9 mouse cellular contexts compared by ENCODE assay signal in the genomic region with DNA sequence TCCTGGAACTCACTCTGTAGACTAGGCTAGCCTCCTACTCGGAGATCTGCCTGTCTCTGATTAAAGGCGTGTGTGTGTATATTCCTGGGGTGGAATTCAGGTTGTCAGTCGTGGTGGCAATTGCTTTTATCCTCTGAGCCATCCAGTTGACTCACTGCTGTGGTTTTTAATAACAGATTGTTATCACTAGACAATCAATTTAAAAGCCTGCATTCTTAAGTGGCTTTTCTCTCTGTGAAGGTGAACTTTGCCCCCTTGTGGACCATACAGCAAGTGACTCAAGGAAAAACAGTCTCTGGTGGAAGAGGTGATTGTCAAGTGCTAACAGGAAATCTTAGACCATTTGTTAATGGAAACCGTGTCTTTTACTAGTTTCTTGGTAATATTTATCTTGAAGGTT. TPM values are rescaled to one million over a fixed set of nuclear protein-coding genes. Genes with fewer than 3 reads are reported as not detected.
DNase-seq lines count a peak whose midpoint lies in the region; ATAC-seq and TF ChIP-seq lines count a peak whose summit lies in the region.
"Had no signal": no experiment of that assay in that cellular context is flagged by ENCODE, and none has a peak within 500 bp of the region (broad histone marks: within the 10 kb centered on the region; RNA-seq: fewer than 3 reads in every experiment).

No protein-coding gene starts in this region.

- POLR2A ChIA-PET in Patski (lab: Charles Lee), result interaction anchor here (1.2 kb wide), 1 partner anchor 8 kb away, joined by 3 read pairs; a partner anchor contains a TSS

- H3K9ac ChIP-seq in kidney, embryonic 14.5 days (ENCODE audit: low read depth, low read length), result no peak overlapping the region
- no peak overlapping the region for H3K9ac ChIP-seq in kidney, embryonic 16.5 days (replicated peaks; ENCODE audit: low read length)

- CTCF ChIA-PET in Patski (lab: Charles Lee), result interaction anchor here (0.8 to 2.0 kb wide), 3 partner anchors 13 to 357 kb away, joined by 3 to 11 read pairs (median 4); no protein-coding TSS in a partner anchor

- peak; percentile 51 for TF ChIP-seq CTCF in Patski (IDR thresholded peaks at IDR 0.05)

- no peak overlapping the region for H3K4me3 ChIP-seq in kidney, embryonic 14.5 days (ENCODE audit: low read length)
- no peak overlapping the region for H3K4me3 ChIP-seq in kidney, embryonic 16.5 days (ENCODE audit: low read length)

- in situ Hi-C loops in Patski (cut with MboI; ENCODE audit: low pct_unique_long_range_greater_than_20kb), result no loop called here

- no peaks in the 10 kb centered on the region for H3K27me3 ChIP-seq in kidney, embryonic 14.5 days (ENCODE audit: control insufficient read depth, insufficient read depth, low read length)
- H3K27me3 ChIP-seq in Patski, result no peaks in the 10 kb centered on the region
- H3K27me3 ChIP-seq in kidney, embryonic 16.5 days (ENCODE audit: insufficient read depth, low read length), result no peaks in the 10 kb centered on the region

- no peaks in the 10 kb centered on the region for H3K4me1 ChIP-seq in kidney, embryonic 14.5 days (ENCODE audit: control insufficient read depth, insufficient read depth, low read length)
- H3K4me1 ChIP-seq in kidney, embryonic 16.5 days (ENCODE audit: insufficient read depth, low read length), result no peaks in the 10 kb centered on the region

- peak; percentile 11 for DNase-seq in kidney, adult 9 months
- DNase-seq in CD4-positive helper T cell, adult 2 months (ENCODE audit: low read depth, low spot score), result peak; percentile 40
- DNase-seq in Patski (ENCODE audit: low read depth, low spot score), result no peak
- peak; percentile 14 for DNase-seq in large intestine, adult 2 months (ENCODE audit: low read depth, low spot score)
- DNase-seq in right cerebral cortex, adult 2 months (ENCODE audit: low spot score in 2 of 2), result no peak
- DNase-seq in heart, adult 8-10 months (ENCODE audit: low spot score), result no peak
- DNase-seq: heart, postnatal 36 days had no signal

- 74% methylated on average over 4 of the region's 4 CpGs for WGBS in kidney, embryonic 14.5 days
- 24% methylated on average over 4 of the region's 4 CpGs for whole genome bisulfite sequencing in large intestine, adult 2 months
- 67% methylated on average over 4 of the region's 4 CpGs for WGBS in kidney, embryonic 16.5 days

- H3K27ac ChIP-seq in kidney, embryonic 14.5 days (ENCODE audit: low read depth, low read length), result no peak overlapping the region
- no peak overlapping the region for H3K27ac ChIP-seq in kidney, embryonic 16.5 days (ENCODE audit: low read length)

- H3K36me3 ChIP-seq in kidney, embryonic 14.5 days (ENCODE audit: control insufficient read depth, insufficient read depth, low read length), result peaks cover 68% of the 10 kb centered on the region
- H3K36me3 ChIP-seq in kidney, embryonic 16.5 days (ENCODE audit: insufficient read depth, low read length), result peaks cover 52% of the 10 kb centered on the region

- no peak for ATAC-seq in kidney, embryonic 14.5 days (ENCODE audit: low FRiP score, low TSS enrichment)
- ATAC-seq in Patski, result no peak
- ATAC-seq in kidney, embryonic 16.5 days (ENCODE audit: low FRiP score, low TSS enrichment), result no peak

- H3K9me3 ChIP-seq in kidney, embryonic 14.5 days (ENCODE audit: control insufficient read depth, low read length), result no peaks in the 10 kb centered on the region
- no peaks in the 10 kb centered on the region for H3K9me3 ChIP-seq in kidney, embryonic 16.5 days (ENCODE audit: low read length)

- H3K4me2 ChIP-seq in kidney, embryonic 14.5 days (replicated peaks; ENCODE audit: low read depth, low read length), result no peak overlapping the region
- H3K4me2 ChIP-seq in kidney, embryonic 16.5 days (replicated peaks; ENCODE audit: low read depth, low read length), result no peak overlapping the region

RNA-seq across cellular contexts. Expression of a gene that starts 8.3 kb away (rescaled TPM):
- polyA plus RNA-seq in kidney, embryonic 14.5 days (2014; fragmentation: Nextera tagmentation; extraction: Ambion mirVana), result 16.1 and 17.7 TPM in 2 replicates
- polyA plus RNA-seq in Patski (2021), result 9.6 TPM
- 2.1 and 2.9 TPM in 2 replicates for polyA plus RNA-seq in large intestine, adult 2 months (2012; rRNA removed)
- 16.8 and 17.5 TPM in 2 replicates for polyA plus RNA-seq in kidney, embryonic 16.5 days (2015; fragmentation: Nextera tagmentation; extraction: Ambion mirVana)
- 1 to 10 TPM; 3.0 to 3.6 (median 3.2) TPM for total RNA-seq in heart, adult 8-10 months (2022)

RNA-seq across cellular contexts. Expression of a gene that starts 8.4 kb away (rescaled TPM):
- polyA plus RNA-seq in kidney, embryonic 14.5 days (2014; fragmentation: Nextera tagmentation; extraction: Ambion mirVana), result 8.5 and 13.3 TPM in 2 replicates
- polyA plus RNA-seq in Patski (2021), result 18.9 TPM
- 3.3 and 4.0 TPM in 2 replicates for polyA plus RNA-seq in large intestine, adult 2 months (2012; rRNA removed)
- 14.0 and 14.9 TPM in 2 replicates for polyA plus RNA-seq in kidney, embryonic 16.5 days (2015; fragmentation: Nextera tagmentation; extraction: Ambion mirVana)
- 10 to 100 TPM in 3 of 4 experiments, 1 to 10 TPM in 1; 9.5 to 12.3 (median 10.4) TPM for total RNA-seq in heart, adult 8-10 months (2022)

Comparison
In these comparisons a context has a peak if more than half of its experiments do, and no peak if none do; other contexts are left out.
1. DNase-seq: peak in kidney, adult 9 months (single experiment), CD4-positive helper T cell, adult 2 months (single experiment) and large intestine, adult 2 months (single experiment); none in Patski (single experiment), right cerebral cortex, adult 2 months (0 of 2) and heart, adult 8-10 months (single experiment).